Mouse (Mus musculus): ENCODE data around the gene Cox7a2.

Gene Cox7a2

DNA sequence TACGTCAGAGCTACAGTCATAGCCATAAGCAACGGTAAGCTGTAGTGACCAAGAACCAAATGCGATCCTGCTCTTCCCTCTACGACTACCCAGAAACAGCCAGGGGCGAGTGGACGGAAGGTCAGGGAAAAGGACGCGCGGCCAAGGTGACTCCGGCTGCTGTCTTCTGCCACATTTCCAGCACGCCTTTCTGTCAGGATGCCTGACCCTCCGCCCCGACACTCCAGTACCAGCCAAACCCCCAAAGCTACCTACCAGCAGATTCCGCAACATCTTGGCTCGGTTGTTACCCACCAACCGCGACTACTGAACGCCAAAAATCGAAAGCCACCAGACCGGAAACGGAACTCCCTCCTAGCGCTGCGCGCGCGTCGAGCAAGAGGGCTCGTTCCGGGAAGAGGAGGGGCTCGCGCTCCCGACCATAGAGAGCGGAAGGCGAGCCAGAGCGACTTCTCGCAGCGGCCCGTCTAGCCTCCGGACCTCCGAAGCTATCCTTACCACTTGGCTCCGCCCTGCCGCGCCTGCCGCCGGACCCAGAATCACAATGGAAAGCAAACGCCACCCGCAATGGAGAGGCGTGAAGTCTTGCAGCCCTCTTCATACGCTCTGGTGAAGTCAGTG lies at the start of gene Cox7a2:
Gene Cox7a2, minus strand, starts transcription at position 494 of the 621 bp plus-strand sequence.
- DNase-seq (ENCODE audit: low spot score in 2 of 2): peak; percentile 97

- peak in 1 of 2 experiments; percentile 30 for DNase-seq (ENCODE audit: low spot score in 2 of 2)
Measured at GRCm38 (mm10) chr9:79809411-79809810, 49.7 kb upstream of the Cox7a2 start.

- DNase-seq (ENCODE audit: low spot score in 2 of 2): peak in 1 of 2 experiments; percentile 30
Measured at GRCm38 (mm10) chr9:79807178-79807577, 47.5 kb upstream of the Cox7a2 start.

- peak in 1 of 2 experiments; percentile 40 for DNase-seq (ENCODE audit: low spot score in 2 of 2)
Measured at GRCm38 (mm10) chr9:79806317-79807075, 46.8 kb upstream of the Cox7a2 start.

- DNase-seq (ENCODE audit: low spot score in 2 of 2): no peak
Measured at GRCm38 (mm10) chr9:79805426-79805825, 45.7 kb upstream of the Cox7a2 start.

DNA sequence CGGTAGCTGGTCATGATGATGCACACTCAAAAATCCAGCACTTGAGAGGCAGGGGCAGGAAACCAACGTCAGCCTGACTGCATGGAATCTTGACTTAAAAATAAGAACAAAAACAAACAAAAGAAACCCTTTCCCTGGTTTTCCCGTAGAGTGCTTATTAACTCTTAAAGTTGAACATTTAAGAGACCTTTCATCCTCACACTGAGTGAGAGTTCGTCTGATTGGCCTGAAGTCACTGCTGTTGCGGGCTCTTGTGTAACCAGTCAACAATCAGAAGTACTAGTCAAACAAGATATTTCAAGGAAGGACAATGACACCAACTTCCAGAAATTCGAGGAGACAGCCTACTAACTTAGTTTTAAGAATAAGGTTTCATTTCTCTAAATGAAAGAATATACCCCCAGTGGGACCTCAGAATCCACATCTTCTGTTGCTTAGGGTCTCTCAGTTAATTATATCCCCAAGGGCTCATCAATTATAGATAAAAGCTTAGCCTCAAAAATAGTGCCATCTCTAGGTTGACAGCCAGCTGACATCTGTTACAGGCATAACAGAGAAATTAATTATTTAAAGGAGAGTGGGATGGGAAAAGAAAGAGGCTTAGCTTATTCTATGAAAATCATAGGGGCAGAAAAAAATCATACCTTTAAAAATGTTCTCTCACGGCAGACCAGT lies 36.9 kb upstream of the Cox7a2 start:
- no peak for DNase-seq (ENCODE audit: low spot score in 2 of 2)

DNA sequence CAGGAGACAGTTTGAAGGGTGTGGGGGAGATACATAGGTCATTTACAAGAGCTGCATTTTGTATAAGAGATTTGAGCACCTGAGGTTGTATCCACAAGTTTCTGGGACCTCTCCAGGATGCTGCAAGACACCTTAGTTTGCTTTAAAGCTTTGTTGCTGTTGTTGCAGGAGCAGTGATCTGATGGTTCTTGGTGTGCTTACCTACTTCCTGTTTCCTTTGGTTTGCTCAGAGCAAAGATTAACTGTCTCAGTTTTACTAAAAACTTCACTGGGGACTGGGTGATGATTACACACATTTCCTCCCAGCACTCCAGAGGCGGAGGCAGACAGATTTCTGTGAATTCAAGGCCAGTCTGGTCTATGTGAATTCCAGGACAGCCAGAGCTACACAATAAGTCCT lies 35.4 kb upstream of the Cox7a2 start:
- no peak for DNase-seq (ENCODE audit: low spot score in 2 of 2)

GRCm38 (mm10) chr9:79792841-79793835 lies 33.5 kb upstream of the Cox7a2 start, which contains the start of gene Tmem30a:
Tmem30a (minus strand) TSS chr9:79793507.
- peak; percentile 96 for DNase-seq (ENCODE audit: low spot score in 2 of 2)

DNA sequence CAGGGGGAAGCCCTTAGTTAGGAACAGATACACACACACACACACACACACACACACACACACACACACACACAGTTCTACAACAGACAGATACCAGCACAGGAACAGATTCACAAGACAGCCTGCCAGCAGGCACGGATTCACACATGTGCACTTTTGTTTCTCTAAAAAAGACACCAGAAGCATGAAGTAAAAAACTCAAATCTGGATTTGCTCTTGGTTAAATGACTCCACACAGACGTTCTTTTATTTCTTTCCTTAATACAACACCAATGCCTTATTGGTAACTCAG lies 26.1 kb upstream of the Cox7a2 start:
- no peak for DNase-seq (ENCODE audit: low spot score in 2 of 2)

DNA sequence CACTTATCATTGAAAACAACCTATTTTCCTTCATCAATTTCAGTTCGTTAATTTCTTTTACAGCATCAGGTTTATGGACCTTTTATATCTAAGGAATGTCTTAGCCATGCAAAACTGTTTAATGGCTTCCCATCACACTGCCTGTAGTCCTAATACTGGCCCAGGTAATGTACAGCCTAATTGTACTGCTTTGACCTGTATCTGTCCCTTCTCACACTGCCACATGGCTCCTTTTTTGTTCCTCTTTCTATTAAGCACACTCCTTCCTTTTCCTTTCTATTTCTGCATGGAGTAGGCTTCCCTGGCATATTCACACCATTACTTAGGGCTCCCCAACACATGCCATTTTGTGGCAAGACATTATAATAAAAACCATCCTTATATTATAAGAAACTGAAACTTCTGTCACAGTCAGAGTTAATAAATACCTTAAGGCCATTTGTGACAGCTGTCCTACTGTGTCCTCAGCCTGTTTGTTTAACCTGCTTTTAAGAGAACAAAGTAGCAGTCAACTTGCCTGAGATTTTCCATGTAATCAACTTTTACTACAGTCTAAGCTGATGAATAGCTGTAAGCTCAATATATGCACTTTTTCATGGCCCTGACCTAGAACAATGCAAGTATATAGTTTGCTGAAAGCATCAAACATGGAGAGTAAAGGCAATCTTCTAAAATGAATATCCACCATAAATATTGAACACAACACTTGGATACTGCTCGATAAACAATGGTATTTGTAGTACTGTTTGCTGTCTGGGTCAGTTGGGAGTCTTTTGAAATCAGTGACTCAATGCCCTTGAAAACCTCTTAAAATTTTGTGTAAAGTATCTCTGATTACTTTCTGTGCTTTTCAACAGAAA lies 25.5 kb upstream of the Cox7a2 start:
- DNase-seq (ENCODE audit: low spot score in 2 of 2): no peak

- DNase-seq (ENCODE audit: low spot score in 2 of 2): no peak
Measured at GRCm38 (mm10) chr9:79784439-79784838, 24.8 kb upstream of the Cox7a2 start.

DNA sequence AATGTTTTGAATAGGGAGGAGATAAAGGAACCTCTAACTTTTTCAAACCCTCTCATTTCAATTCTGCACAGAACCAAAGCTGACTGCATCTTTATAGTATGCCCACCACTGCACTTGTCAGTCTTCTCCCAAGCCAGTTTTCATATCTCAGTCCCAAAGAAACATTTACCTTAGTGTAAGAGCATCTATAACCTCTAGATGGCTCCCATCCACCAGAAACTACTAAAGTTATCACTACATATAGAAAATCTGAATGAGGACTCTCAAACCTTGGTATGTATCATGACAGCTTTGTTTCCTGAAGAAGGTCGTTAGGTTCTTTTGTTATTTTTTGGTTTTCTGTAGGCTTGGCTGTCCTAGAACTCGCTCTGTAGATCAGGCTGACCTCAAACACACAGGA lies 19.7 kb upstream of the Cox7a2 start:
- DNase-seq (ENCODE audit: low spot score in 2 of 2): no peak

- DNase-seq (ENCODE audit: low spot score in 2 of 2): no peak
Measured at GRCm38 (mm10) chr9:79766991-79767545, 7.4 kb upstream of the Cox7a2 start.

DNA sequence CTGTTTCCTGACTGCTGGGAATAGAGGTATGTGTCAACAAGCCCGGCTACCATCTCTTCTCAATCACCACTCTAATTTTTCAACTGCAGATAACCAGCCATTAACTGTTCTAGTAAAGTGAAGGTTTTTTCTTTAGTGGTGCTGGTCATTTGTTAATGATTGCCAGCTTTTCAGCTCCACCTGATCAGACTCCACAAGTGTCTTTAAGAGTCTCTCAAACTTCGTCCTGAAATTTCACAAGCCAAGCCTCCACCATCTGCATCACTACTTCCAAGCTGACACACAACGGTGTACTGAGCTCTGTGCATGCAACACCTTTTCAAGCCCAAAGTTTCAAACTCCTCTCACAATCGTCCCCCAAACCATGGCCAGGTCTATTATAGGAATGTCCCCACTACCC lies 5.7 kb upstream of the Cox7a2 start:
- DNase-seq (ENCODE audit: low spot score in 2 of 2): no peak

GRCm38 (mm10) chr9:79762519-79762918 lies 2.8 kb upstream of the Cox7a2 start:
- no peak for DNase-seq (ENCODE audit: low spot score in 2 of 2)

GRCm38 (mm10) chr9:79760076-79760475 lies 398 bp upstream of the Cox7a2 start:
- no peak for DNase-seq (ENCODE audit: low spot score in 2 of 2)

DNA sequence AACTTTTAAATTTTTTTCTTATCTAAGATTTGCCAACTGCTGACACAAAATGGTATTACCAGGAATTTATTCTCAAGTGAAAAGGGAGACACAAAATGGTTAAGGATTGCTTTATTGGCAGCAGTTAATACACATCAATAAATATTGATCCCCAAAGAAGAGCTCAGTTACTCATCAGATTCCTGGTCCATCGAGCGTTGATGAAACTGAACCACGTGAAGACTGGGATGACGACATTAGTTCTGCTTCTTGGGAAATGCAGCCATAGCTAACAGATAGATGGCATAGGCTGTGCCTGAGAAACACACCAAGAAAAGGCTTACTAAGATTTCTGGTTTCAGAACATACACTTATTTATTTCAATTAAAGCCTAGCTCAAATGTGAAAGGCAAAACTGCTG lies 4.4 kb downstream of the Cox7a2 start:
- no peak for DNase-seq (ENCODE audit: low spot score in 2 of 2)

DNA sequence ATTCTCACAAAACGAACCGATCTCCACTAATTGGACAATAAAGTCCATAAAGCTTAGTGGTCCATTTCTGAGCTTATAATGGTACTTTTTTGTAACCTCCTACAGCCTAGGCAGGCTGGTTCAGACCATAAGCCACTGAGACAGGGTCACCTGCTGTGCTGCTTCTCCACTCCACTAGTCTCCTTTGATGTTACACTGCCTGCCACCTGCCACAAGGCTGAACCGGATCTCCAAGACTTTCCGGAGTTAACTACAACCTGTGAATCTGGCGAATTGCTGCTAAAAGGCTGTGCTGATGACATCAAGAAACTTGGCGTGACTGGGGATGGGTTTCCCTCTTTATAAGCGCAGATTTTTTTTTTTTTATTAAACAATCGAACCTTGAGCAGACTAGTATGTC lies 7.8 kb downstream of the Cox7a2 start:
- no peak for DNase-seq (ENCODE audit: low spot score in 2 of 2)

DNA sequence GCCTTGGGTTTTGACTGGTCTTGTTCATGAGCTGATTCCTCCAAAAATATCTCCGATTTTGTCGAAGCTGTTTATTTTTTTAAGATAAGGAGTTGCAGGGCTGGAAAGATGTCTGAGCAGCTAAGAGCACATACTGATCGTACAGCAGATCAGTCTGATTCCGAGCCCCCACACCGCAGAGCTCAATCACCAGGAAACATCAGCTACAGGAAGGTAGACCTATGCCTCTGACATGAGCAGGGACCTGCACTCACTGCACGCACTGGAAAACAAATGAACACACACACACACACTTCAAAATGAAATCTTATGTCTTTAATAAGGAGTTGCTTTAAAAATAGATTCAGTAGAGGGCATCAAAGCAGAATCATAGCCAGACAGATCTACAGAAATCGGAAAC lies 9.0 kb downstream of the Cox7a2 start:
- no peak for DNase-seq (ENCODE audit: low spot score in 2 of 2)

DNA sequence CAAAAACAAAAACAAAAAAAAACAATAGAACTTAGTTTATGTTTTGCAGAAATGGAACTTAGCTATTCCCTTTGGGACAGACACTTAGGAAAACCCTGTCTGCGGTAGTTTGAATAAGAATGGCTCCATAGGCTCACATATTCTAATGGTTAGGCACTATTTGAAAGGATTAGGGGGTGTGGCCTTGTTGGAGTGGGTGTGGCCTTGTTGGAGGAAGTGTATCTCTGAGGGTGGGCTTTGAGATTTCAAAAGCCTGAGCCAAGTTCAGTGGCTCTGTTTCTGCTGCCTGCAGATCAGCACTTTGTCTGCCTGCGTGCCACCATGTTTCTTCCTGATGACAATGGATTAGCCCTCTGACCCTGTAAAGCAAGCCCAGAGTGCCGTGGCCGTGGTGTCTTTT lies 14.6 kb downstream of the Cox7a2 start:
- DNase-seq (ENCODE audit: low spot score in 2 of 2): no peak

GRCm38 (mm10) chr9:79735608-79736007 lies 24.1 kb downstream of the Cox7a2 start:
- DNase-seq (ENCODE audit: low spot score in 2 of 2): no peak
